Mouse (Mus musculus) megakaryocyte, adult 5-6 weeks (primary cell): ENCODE measurements at regions not wholly inside any gene's neighbourhood (a gene's known extent, or its start where the extent isn't known, plus 50 kb on each side); places are given as distances from the start of the nearest gene placed in this dataset.

Experiments
- ATAC-seq: 2 replicates; pipeline ENCODE4 v1.8.0; 2016; ENCODE audit warnings: mild to moderate bottlenecking, inconsistent platforms; ENCODE audit not compliant: poor library complexity, severe bottlenecking

DNA sequence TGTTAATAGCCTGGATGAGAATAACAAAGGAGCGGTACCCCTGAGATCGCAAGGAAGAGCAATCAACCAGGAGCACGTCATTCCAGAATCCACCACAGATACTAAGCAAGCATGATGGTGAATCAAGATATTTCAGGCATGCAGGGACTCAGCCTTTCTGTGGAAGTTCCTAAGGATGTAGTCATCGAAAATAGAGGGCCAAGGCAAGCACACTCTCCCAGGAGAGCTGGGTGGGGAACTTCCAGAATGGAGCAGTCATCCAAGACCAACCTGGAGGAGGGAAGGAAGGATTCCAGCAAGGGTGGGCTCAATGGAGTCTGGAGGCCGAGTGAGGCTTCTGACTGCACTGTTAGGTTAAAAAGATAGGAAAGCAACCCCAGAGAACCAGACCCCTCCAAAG lies 75.0 kb upstream of the S1pr3 start:
- no peak for ATAC-seq

GRCm38 (mm10) chr13:51336726-51337125 lies 71.7 kb upstream of the S1pr3 start:
- no peak for ATAC-seq

- ATAC-seq: no peak
These were observed 70.5 kb upstream of the S1pr3 start for GRCm38 (mm10) chr13:51337931-51338330.

DNA sequence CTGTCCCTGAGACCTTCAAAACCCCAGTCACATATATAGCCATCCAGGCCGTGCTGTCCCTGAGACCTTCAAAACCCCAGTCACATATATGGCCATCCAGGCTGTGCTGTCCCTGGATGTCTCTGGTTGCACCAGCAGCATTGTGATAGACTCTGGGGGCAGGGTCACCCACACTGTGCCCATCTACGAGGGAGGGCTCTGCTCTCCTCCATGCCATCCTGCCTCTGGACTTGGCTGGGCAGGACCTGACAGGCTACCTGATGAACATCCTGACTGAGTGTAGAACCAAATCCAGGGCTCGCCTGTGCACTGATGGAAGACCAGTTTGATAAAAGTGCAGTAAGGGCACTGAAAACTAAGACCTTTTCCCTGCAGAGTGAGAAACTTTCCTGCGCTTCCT lies 63.1 kb upstream of the S1pr3 start:
- no peak for ATAC-seq

DNA sequence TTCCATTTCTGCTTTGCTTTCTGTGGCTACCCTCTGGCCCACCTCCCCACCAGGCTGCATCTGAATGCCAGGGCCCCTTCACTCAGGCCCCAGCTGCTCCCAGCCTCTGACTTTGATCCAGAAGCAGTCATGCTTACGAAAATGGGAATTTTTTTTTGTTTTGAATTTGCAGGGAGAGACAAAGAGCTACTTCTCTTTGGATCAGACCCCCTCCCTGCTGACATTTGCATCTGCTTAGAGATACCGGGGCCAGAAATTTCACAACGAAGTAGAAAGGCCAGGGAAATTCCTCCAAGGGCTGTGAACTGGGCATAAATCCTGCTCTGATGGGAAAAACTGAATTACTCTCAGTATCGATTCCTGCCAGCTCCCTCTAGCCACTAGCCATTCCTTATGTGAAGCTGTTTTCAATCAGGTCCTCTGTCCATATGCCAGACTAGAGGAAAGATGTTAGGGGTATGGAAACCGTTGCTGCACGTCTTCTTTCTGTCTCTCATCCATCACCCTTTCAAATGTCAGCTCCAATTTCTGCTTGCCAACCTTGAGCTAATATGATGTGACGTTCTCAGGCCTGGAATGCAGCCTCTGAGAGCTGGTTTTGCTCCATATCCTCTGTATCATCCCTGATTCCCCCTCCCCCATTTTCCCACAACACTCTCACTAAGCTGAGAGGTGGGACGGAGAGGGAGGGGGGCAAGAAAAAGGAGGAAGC lies 62.4 kb upstream of the S1pr3 start:
- no peak for ATAC-seq

GRCm38 (mm10) chr13:51348707-51349106 lies 59.7 kb upstream of the S1pr3 start:
- no peak for ATAC-seq

DNA sequence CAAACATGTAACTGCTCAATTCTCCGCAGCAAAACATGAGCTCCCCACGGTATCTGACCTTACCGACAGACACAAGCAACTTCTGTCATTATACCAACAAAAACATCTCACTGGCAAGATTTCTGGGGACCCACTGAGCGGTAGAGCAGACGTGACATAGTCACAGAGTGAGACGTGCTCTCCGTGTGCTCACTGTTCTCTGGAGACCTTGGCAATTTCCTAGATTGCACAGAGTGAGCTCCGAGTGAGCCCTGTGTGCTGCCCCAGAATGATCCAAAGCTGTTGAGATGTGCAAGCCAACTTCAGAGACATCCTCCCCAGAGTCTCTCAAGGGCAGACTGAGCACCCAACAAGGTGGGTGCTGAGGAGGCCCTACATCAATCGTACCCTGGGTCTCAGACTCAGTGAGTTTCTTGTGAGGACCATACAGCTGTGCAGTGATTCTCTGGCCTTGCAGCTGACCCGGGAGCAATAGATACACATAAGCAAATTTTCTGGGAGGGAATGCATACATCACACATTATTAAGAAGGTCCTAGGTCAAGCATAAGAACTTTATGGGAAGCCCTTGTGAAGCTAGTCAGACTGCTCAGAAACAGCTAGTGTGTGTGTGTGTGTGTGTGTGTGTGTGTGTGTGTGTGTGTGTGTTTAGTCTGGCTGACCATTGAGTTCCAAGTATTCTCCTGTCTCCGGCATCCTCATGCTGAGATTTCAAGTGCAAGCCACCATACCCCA lies 58.5 kb upstream of the S1pr3 start:
- ATAC-seq: no peak

GRCm38 (mm10) chr13:51352874-51353273 lies 55.6 kb upstream of the S1pr3 start:
- ATAC-seq: no peak

DNA sequence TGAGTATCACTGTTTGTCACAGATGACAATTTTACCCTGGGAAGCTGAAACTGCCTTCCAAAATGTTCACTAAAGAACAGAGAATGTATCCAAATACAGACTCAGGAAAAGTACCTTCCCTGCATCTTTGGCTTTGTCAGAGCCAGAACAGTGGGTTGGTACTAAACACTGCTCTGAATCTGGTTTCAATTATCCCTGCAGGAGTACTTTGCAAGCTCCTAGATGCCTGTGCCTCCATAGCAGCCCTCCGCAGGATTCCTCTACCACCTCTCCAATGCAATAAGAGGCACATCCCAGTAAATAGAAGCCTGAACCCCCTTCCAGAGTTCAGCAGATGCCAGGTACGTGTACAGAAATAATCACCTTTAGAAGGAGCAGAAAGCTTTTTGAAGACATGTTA lies 52.9 kb upstream of the S1pr3 start:
- ATAC-seq: no peak
